Mouse (Mus musculus) hindbrain, embryonic 12.5 days (tissue): ENCODE data around the gene Slc34a1. TPM values are rescaled to one million over a fixed set of nuclear protein-coding genes. Genes with fewer than 3 reads are reported as not detected.

Experiments
- ATAC-seq: fragments of 200-750 bp; cut with Nextera tagmentation; 2 replicates; pipeline ENCODE4 v1.8.0; 2017; ENCODE audit warnings: moderate TSS enrichment; ENCODE audit not compliant: low FRiP score
- H3K27ac ChIP-seq: fragments of 300-500 bp; sonication (generic); 2 replicates; pipeline ENCODE4 v1.5.1; 2016; ENCODE audit warnings: mild to moderate bottlenecking
- H3K27me3 ChIP-seq: fragments of 300-500 bp; sonication (generic); 2 replicates; pipeline ENCODE4 v1.6.1; 2016; ENCODE audit warnings: mild to moderate bottlenecking
- H3K36me3 ChIP-seq: fragments of 300-500 bp; sonication (generic); 2 replicates; pipeline ENCODE4 v1.6.1; 2016; ENCODE audit warnings: mild to moderate bottlenecking
- H3K4me1 ChIP-seq: fragments of 300-500 bp; sonication (generic); 2 replicates; pipeline ENCODE4 v1.6.1; 2016
- H3K4me2 ChIP-seq: fragments of 300-500 bp; sonication (generic); replicated peaks from 2 replicates; pipeline ENCODE4 v1.6.1; 2016; ENCODE audit warnings: mild to moderate bottlenecking
- H3K4me3 ChIP-seq: fragments of 300-500 bp; sonication (generic); 2 replicates; pipeline ENCODE4 v1.5.1; 2016; ENCODE audit warnings: mild to moderate bottlenecking
- H3K9ac ChIP-seq: fragments of 300-500 bp; sonication (generic); 2 replicates; pipeline ENCODE4 v1.6.1; 2016; ENCODE audit warnings: mild to moderate bottlenecking, moderate library complexity
- H3K9me3 ChIP-seq: fragments of 300-500 bp; sonication (generic); replicated peaks from 2 replicates; pipeline ENCODE4 v1.6.1; 2016; ENCODE audit warnings: mild to moderate bottlenecking
- WGBS: fragments of 180-500 bp; shearing (Covaris S2); methylation state at CpG from one replicate; pipeline ENCODE4 v1.1.7; 2016; 5-methylcytosine and 5-hydroxymethylcytosine counted together
- polyA plus RNA-seq: library from polyadenylated mRNA; unstranded; fragments of >200 nt; fragmentation: Nextera tagmentation; extraction: Ambion mirVana; gene quantifications from 2 replicates; pipeline ENCODE4 v1.2.1, GENCODE M21; 2016

Gene Slc34a1
- polyA plus RNA-seq, result 0.10 TPM in 1 of 2 replicates, not detected in the other

- 75% methylated on average over 1 of the region's 1 CpGs for WGBS
- Histone ChIP-seq H3K4me3 (no peak within 1 kb of the TSS), H3K4me2 (no peak within 1 kb of the TSS), H3K4me1 (no peaks in the 10 kb centered on the region), H3K27ac (no peak within 1 kb of the TSS), H3K9me3 (no peaks in the 10 kb centered on the region), H3K9ac (no peak within 1 kb of the TSS), H3K36me3 (no peaks in the 10 kb centered on the region), H3K27me3 (peaks cover 14% of the 10 kb centered on the region)
- no peak for ATAC-seq
These were observed at the start of gene Slc34a1 for GRCm38 (mm10) chr13:55398088-55398487. Gene Slc34a1 (plus strand): TSS chr13:55398187.

GRCm38 (mm10) chr13:55361145-55361544, 36.8 kb upstream of the Slc34a1 start:
- Histone ChIP-seq H3K36me3 (peaks cover 32% of the 10 kb centered on the region), H3K27ac (no peak overlapping the region), H3K27me3 (0 out of 2 replicates have a peak, but pooled peaks cover 5% of the 10 kb centered on the region), H3K9ac (peak overlapping the region; percentile 92; the same call in 1 of the 2 replicates), H3K4me2 (peak overlapping the region; percentile 91), H3K4me1 (peaks cover 19% of the 10 kb centered on the region), H3K4me3 (peak overlapping the region; percentile 97), H3K9me3 (no peaks in the 10 kb centered on the region)
- ATAC-seq, result no peak

GRCm38 (mm10) chr13:55361974-55362452, 36.0 kb upstream of the Slc34a1 start:
- H3K4me2 ChIP-seq, result peak overlapping the region; percentile 91
- peak overlapping the region; percentile 92 for H3K9ac ChIP-seq
- peaks cover 24% of the 10 kb centered on the region for H3K36me3 ChIP-seq
- H3K9me3 ChIP-seq, result no peaks in the 10 kb centered on the region
- peak; percentile 62; the same call in 1 of the 2 replicates for ATAC-seq
- H3K4me3 ChIP-seq, result peak overlapping the region; percentile 97
- WGBS, result 1% methylated on average over 32 of the region's 32 CpGs
- H3K4me1 ChIP-seq, result peaks cover 19% of the 10 kb centered on the region
- H3K27me3 ChIP-seq, result 0 out of 2 replicates have a peak, but pooled peaks cover 5% of the 10 kb centered on the region
- H3K27ac ChIP-seq, result peak overlapping the region; percentile 93

- 0% methylated on average over 35 of the region's 35 CpGs for WGBS
- peak within 1 kb of the TSS; percentile 97 for H3K4me3 ChIP-seq
- peak within 1 kb of the TSS; percentile 93 for H3K27ac ChIP-seq
- H3K4me1 ChIP-seq, result peaks cover 19% of the 10 kb centered on the region
- ATAC-seq, result peak; percentile 99
- H3K4me2 ChIP-seq, result peak within 1 kb of the TSS; percentile 91
- peaks cover 20% of the 10 kb centered on the region for H3K36me3 ChIP-seq
- H3K27me3 ChIP-seq, result 0 out of 2 replicates have a peak, but pooled peaks cover 5% of the 10 kb centered on the region
- H3K9ac ChIP-seq, result peak within 1 kb of the TSS; percentile 92
- H3K9me3 ChIP-seq, result no peaks in the 10 kb centered on the region
These were observed 35.4 kb upstream of the Slc34a1 start, which contains the start of gene Lman2 for GRCm38 (mm10) chr13:55362453-55363060. Gene Lman2 (minus strand): TSS chr13:55362783.

GRCm38 (mm10) chr13:55368401-55368800, 29.6 kb upstream of the Slc34a1 start:
- no peaks in the 10 kb centered on the region for H3K9me3 ChIP-seq
- H3K27ac ChIP-seq, result no peak overlapping the region
- no peak for ATAC-seq
- H3K4me1 ChIP-seq, result no peaks in the 10 kb centered on the region
- H3K27me3 ChIP-seq, result peaks cover 25% of the 10 kb centered on the region
- WGBS, result 81% methylated on average over 7 of the region's 7 CpGs
- no peaks in the 10 kb centered on the region for H3K36me3 ChIP-seq
- H3K9ac ChIP-seq, result no peak overlapping the region
- H3K4me3 ChIP-seq, result no peak overlapping the region
- H3K4me2 ChIP-seq, result no peak overlapping the region

- no peak within 1 kb of the TSS for H3K9ac ChIP-seq
- 70% methylated on average over 13 of the region's 13 CpGs for WGBS
- peaks cover 35% of the 10 kb centered on the region for H3K27me3 ChIP-seq
- no peaks in the 10 kb centered on the region for H3K4me1 ChIP-seq
- no peak within 1 kb of the TSS for H3K4me3 ChIP-seq
- H3K27ac ChIP-seq, result no peak within 1 kb of the TSS
- no peaks in the 10 kb centered on the region for H3K9me3 ChIP-seq
- no peaks in the 10 kb centered on the region for H3K36me3 ChIP-seq
- no peak for ATAC-seq
- H3K4me2 ChIP-seq, result no peak within 1 kb of the TSS
These were observed 28.4 kb upstream of the Slc34a1 start, which contains the start of gene Rgs14 for GRCm38 (mm10) chr13:55369531-55370114. Gene Rgs14 (plus strand): TSS chr13:55369732.

- no peak overlapping the region for H3K27ac ChIP-seq
- H3K4me2 ChIP-seq, result no peak overlapping the region
- ATAC-seq, result no peak
- H3K9me3 ChIP-seq, result no peaks in the 10 kb centered on the region
- H3K4me1 ChIP-seq, result no peaks in the 10 kb centered on the region
- no peaks in the 10 kb centered on the region for H3K36me3 ChIP-seq
- 68% methylated on average over 3 of the region's 3 CpGs for WGBS
- H3K4me3 ChIP-seq, result no peak overlapping the region
- H3K27me3 ChIP-seq, result peaks cover 36% of the 10 kb centered on the region
- H3K9ac ChIP-seq, result no peak overlapping the region
These were observed 27.8 kb upstream of the Slc34a1 start for GRCm38 (mm10) chr13:55370234-55370633.

- Histone ChIP-seq H3K9ac (no peak overlapping the region), H3K4me3 (no peak overlapping the region), H3K27ac (no peak overlapping the region), H3K27me3 (peaks cover 35% of the 10 kb centered on the region), H3K4me1 (no peaks in the 10 kb centered on the region), H3K36me3 (no peaks in the 10 kb centered on the region), H3K4me2 (no peak overlapping the region), H3K9me3 (no peaks in the 10 kb centered on the region)
- no peak for ATAC-seq
- WGBS, result 67% methylated on average over 8 of the region's 8 CpGs
These were observed 26.8 kb upstream of the Slc34a1 start for GRCm38 (mm10) chr13:55371007-55371681.

- ATAC-seq, result no peak
- WGBS, result 54% methylated on average over 5 of the region's 5 CpGs
- Histone ChIP-seq H3K4me3 (no peak overlapping the region), H3K9me3 (no peaks in the 10 kb centered on the region), H3K4me2 (no peak overlapping the region), H3K27me3 (peaks cover 39% of the 10 kb centered on the region), H3K9ac (no peak overlapping the region), H3K4me1 (no peaks in the 10 kb centered on the region), H3K27ac (no peak overlapping the region), H3K36me3 (no peaks in the 10 kb centered on the region)
These were observed 26.2 kb upstream of the Slc34a1 start for GRCm38 (mm10) chr13:55371740-55372139.

GRCm38 (mm10) chr13:55374206-55374924, 23.6 kb upstream of the Slc34a1 start:
- Histone ChIP-seq H3K27ac (no peak overlapping the region), H3K27me3 (peaks cover 62% of the 10 kb centered on the region)
- ATAC-seq, result no peak

GRCm38 (mm10) chr13:55375877-55376276, 22.1 kb upstream of the Slc34a1 start:
- Histone ChIP-seq H3K27me3 (peaks cover 63% of the 10 kb centered on the region), H3K4me1 (peaks cover 10% of the 10 kb centered on the region; the same call in 1 of the 2 replicates), H3K27ac (no peak overlapping the region), H3K4me2 (no peak overlapping the region), H3K4me3 (no peak overlapping the region), H3K9ac (no peak overlapping the region), H3K36me3 (no peaks in the 10 kb centered on the region), H3K9me3 (no peaks in the 10 kb centered on the region)
- WGBS, result 80% methylated on average over 2 of the region's 2 CpGs
- no peak for ATAC-seq

More at GRCm38 (mm10) chr13:55374206-55374924, 23.6 kb upstream of the Slc34a1 start:
- no peaks in the 10 kb centered on the region for H3K9me3 ChIP-seq
- no peak overlapping the region for H3K4me3 ChIP-seq
- H3K36me3 ChIP-seq, result no peaks in the 10 kb centered on the region
- no peak overlapping the region for H3K4me2 ChIP-seq
- WGBS, result 58% methylated on average over 6 of the region's 6 CpGs
- peaks cover 9% of the 10 kb centered on the region; the same call in 1 of the 2 replicates for H3K4me1 ChIP-seq
- no peak overlapping the region for H3K9ac ChIP-seq
